Mouse (Mus musculus): Measurements from ENCODE around the gene Brd3. TPM values are rescaled to one million over a fixed set of nuclear protein-coding genes. Genes with fewer than 3 reads are reported as not detected.

The Brd3 gene
- polyA plus RNA-seq, 1 experiment from 2014 or later, result 26.2 TPM

GRCm38 (mm10) chr2:27442708-27443449, 64.6 kb downstream of the Brd3 start:
- ATAC-seq, result peak; percentile 15
- Histone ChIP-seq H3K9me3 (ENCODE audit: low read length) (no peaks in the 10 kb centered on the region), H3K4me2 (ENCODE audit: low read depth, low read length) (peak overlapping the region; percentile 72), H3K4me3 (ENCODE audit: low read depth, low read length) (peak overlapping the region; percentile 45), H3K27me3 (ENCODE audit: insufficient read depth, low read length) (no peaks in the 10 kb centered on the region), H3K27ac (ENCODE audit: low read depth) (no peak overlapping the region), H3K9ac (replicated peaks) (peak overlapping the region; percentile 47), H3K4me1 (ENCODE audit: insufficient read depth) (peaks cover 14% of the 10 kb centered on the region), H3K36me3 (replicated peaks; ENCODE audit: insufficient read depth, low read length) (peaks cover 23% of the 10 kb centered on the region)
- no peak for DNase-seq
- 38% methylated on average over 19 of the region's 20 CpGs for WGBS (ENCODE audit: insufficient replicate concordance)
- no peak for TF ChIP-seq EP300 (IDR thresholded peaks at IDR 0.05; ENCODE audit: low read depth)
- no peak for TF ChIP-seq CTCF (IDR thresholded peaks at IDR 0.05; ENCODE audit: low read depth)

- Histone ChIP-seq H3K9me3 (ENCODE audit: low read length) (no peaks in the 10 kb centered on the region), H3K4me1 (ENCODE audit: insufficient read depth) (peaks cover 18% of the 10 kb centered on the region), H3K4me2 (ENCODE audit: low read depth, low read length) (peak within 1 kb of the TSS; percentile 72), H3K4me3 (ENCODE audit: low read depth, low read length) (peak within 1 kb of the TSS; percentile 45), H3K27ac (ENCODE audit: low read depth) (no peak within 1 kb of the TSS), H3K9ac (replicated peaks) (peak within 1 kb of the TSS; percentile 47), H3K27me3 (ENCODE audit: insufficient read depth, low read length) (no peaks in the 10 kb centered on the region), H3K36me3 (replicated peaks; ENCODE audit: insufficient read depth, low read length) (peaks cover 14% of the 10 kb centered on the region)
- TF ChIP-seq EP300 (IDR thresholded peaks at IDR 0.05; ENCODE audit: low read depth), result no peak
- TF ChIP-seq CTCF (IDR thresholded peaks at IDR 0.05; ENCODE audit: low read depth), result no peak
- ATAC-seq (peak; percentile 89), DNase-seq (peak; percentile 93)
- 3% methylated on average over 35 of the region's 36 CpGs for WGBS (ENCODE audit: insufficient replicate concordance)
Measured at GRCm38 (mm10) chr2:27441767-27442707, 65.4 kb downstream of the Brd3 start, which contains the start of gene Brd3os. Gene Brd3os (plus strand): TSS chr2:27442324.

GRCm38 (mm10) chr2:27438281-27438680, 69.2 kb downstream of the Brd3 start:
- ATAC-seq (peak; percentile 46), DNase-seq (peak; percentile 84)
- no peak overlapping the region for H3K4me2 ChIP-seq (ENCODE audit: low read depth, low read length)
- H3K4me1 ChIP-seq (ENCODE audit: insufficient read depth), result peaks cover 18% of the 10 kb centered on the region
- no peaks in the 10 kb centered on the region for H3K9me3 ChIP-seq (ENCODE audit: low read length)
- H3K36me3 ChIP-seq (replicated peaks; ENCODE audit: insufficient read depth, low read length), result no peaks in the 10 kb centered on the region
- H3K27ac ChIP-seq (ENCODE audit: low read depth), result no peak overlapping the region
- H3K4me3 ChIP-seq (ENCODE audit: low read depth, low read length), result no peak overlapping the region
- no peak overlapping the region for H3K9ac ChIP-seq (replicated peaks)
- TF ChIP-seq CTCF (IDR thresholded peaks at IDR 0.05; ENCODE audit: low read depth) (no peak), EP300 (IDR thresholded peaks at IDR 0.05; ENCODE audit: low read depth) (no peak)
- H3K27me3 ChIP-seq (ENCODE audit: insufficient read depth, low read length), result no peaks in the 10 kb centered on the region
- 16% methylated on average over 11 of the region's 11 CpGs for WGBS (ENCODE audit: insufficient replicate concordance)

GRCm38 (mm10) chr2:27437876-27438275, 69.6 kb downstream of the Brd3 start:
- ATAC-seq, result no peak
- H3K4me2 ChIP-seq (ENCODE audit: low read depth, low read length), result no peak overlapping the region
- no peak overlapping the region for H3K27ac ChIP-seq (ENCODE audit: low read depth)
- WGBS (ENCODE audit: insufficient replicate concordance), result 81% methylated on average over 1 of the region's 1 CpGs
- H3K36me3 ChIP-seq (replicated peaks; ENCODE audit: insufficient read depth, low read length), result no peaks in the 10 kb centered on the region
- H3K9ac ChIP-seq (replicated peaks), result no peak overlapping the region
- H3K27me3 ChIP-seq (ENCODE audit: insufficient read depth, low read length), result no peaks in the 10 kb centered on the region
- no peak overlapping the region for H3K4me3 ChIP-seq (ENCODE audit: low read depth, low read length)
- TF ChIP-seq CTCF (IDR thresholded peaks at IDR 0.05; ENCODE audit: low read depth), result no peak
- peaks cover 18% of the 10 kb centered on the region for H3K4me1 ChIP-seq (ENCODE audit: insufficient read depth)
- no peaks in the 10 kb centered on the region for H3K9me3 ChIP-seq (ENCODE audit: low read length)
- DNase-seq, result no peak

- Histone ChIP-seq H3K4me3 (ENCODE audit: low read depth, low read length) (no peak overlapping the region), H3K27ac (ENCODE audit: low read depth) (no peak overlapping the region), H3K4me1 (ENCODE audit: insufficient read depth) (peaks cover 6% of the 10 kb centered on the region), H3K36me3 (replicated peaks; ENCODE audit: insufficient read depth, low read length) (no peaks in the 10 kb centered on the region), H3K9ac (replicated peaks) (no peak overlapping the region), H3K27me3 (ENCODE audit: insufficient read depth, low read length) (no peaks in the 10 kb centered on the region), H3K4me2 (ENCODE audit: low read depth, low read length) (no peak overlapping the region), H3K9me3 (ENCODE audit: low read length) (no peaks in the 10 kb centered on the region)
- DNase-seq (no peak), ATAC-seq (no peak)
- TF ChIP-seq EP300 (IDR thresholded peaks at IDR 0.05; ENCODE audit: low read depth), result no peak
- TF ChIP-seq CTCF (IDR thresholded peaks at IDR 0.05; ENCODE audit: low read depth), result no peak
- 61% methylated on average over 2 of the region's 2 CpGs for WGBS (ENCODE audit: insufficient replicate concordance)
Measured at GRCm38 (mm10) chr2:27432599-27432998, 74.9 kb downstream of the Brd3 start.

- Histone ChIP-seq H3K4me2 (ENCODE audit: low read depth, low read length) (no peak overlapping the region), H3K9me3 (ENCODE audit: low read length) (no peaks in the 10 kb centered on the region), H3K9ac (replicated peaks) (no peak overlapping the region), H3K36me3 (replicated peaks; ENCODE audit: insufficient read depth, low read length) (no peaks in the 10 kb centered on the region), H3K4me3 (ENCODE audit: low read depth, low read length) (no peak overlapping the region), H3K4me1 (ENCODE audit: insufficient read depth) (peaks cover 13% of the 10 kb centered on the region), H3K27me3 (ENCODE audit: insufficient read depth, low read length) (peaks cover 7% of the 10 kb centered on the region), H3K27ac (ENCODE audit: low read depth) (no peak overlapping the region)
- no peak for ATAC-seq
- WGBS (ENCODE audit: insufficient replicate concordance), result 86% methylated on average over 7 of the region's 7 CpGs
- DNase-seq, result no peak
- TF ChIP-seq EP300 (IDR thresholded peaks at IDR 0.05; ENCODE audit: low read depth), result no peak
- TF ChIP-seq CTCF (IDR thresholded peaks at IDR 0.05; ENCODE audit: low read depth), result no peak
Measured at GRCm38 (mm10) chr2:27430621-27431020, 76.8 kb downstream of the Brd3 start.
